Mouse (Mus musculus): ENCODE measurements around the gene Trim40.

DNA sequence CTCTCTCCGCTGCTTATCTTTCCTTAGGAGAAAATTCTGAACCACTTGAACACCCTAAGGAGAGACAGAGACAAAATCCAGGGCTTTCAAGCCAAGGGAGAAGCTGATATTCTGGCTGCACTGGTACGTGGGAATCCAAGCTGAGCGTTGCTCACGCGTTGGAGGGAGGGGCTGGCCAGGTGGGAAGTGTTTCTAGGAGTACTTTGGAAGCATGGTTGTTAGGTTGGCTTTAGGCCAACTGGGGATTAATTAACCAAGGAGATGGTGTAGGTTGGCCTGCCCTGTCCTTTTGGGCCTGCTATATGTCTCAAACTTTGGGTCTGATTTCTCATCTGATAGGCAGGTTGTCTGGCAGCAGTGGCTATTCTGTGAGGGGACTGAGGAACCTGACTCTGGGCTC lies 38.7 kb downstream of the Trim40 start:
- TF ChIP-seq CTCF (IDR thresholded peaks at IDR 0.05; ENCODE audit: borderline replicate concordance, insufficient read depth, low read depth, low read length) (no peak), POLR2A (IDR thresholded peaks at IDR 0.05; ENCODE audit: borderline replicate concordance, insufficient read depth, low read length) (no peak)
